Mouse (Mus musculus) kidney, postnatal 4 days (tissue): Measurements from ENCODE around the gene Nr1i3.
"Not testable (repeated sequence)": the region's sequence is repeated elsewhere in the genome, so short reads cannot be mapped to it uniquely, and the experiment has no call there.

Experiments
- DNase-seq, 2 experiments: peaks; one replicate each; pipeline ENCODE4 v3.0.0; 2021; ENCODE audit warnings: mixed read lengths in 2 of 2

The Nr1i3 gene

GRCm38 (mm10) chr1:171231844-171232243, 18.1 kb downstream of the Nr1i3 start:
- no peak for DNase-seq

GRCm38 (mm10) chr1:171232348-171232747, 18.6 kb downstream of the Nr1i3 start:
- DNase-seq: no peak

DNA sequence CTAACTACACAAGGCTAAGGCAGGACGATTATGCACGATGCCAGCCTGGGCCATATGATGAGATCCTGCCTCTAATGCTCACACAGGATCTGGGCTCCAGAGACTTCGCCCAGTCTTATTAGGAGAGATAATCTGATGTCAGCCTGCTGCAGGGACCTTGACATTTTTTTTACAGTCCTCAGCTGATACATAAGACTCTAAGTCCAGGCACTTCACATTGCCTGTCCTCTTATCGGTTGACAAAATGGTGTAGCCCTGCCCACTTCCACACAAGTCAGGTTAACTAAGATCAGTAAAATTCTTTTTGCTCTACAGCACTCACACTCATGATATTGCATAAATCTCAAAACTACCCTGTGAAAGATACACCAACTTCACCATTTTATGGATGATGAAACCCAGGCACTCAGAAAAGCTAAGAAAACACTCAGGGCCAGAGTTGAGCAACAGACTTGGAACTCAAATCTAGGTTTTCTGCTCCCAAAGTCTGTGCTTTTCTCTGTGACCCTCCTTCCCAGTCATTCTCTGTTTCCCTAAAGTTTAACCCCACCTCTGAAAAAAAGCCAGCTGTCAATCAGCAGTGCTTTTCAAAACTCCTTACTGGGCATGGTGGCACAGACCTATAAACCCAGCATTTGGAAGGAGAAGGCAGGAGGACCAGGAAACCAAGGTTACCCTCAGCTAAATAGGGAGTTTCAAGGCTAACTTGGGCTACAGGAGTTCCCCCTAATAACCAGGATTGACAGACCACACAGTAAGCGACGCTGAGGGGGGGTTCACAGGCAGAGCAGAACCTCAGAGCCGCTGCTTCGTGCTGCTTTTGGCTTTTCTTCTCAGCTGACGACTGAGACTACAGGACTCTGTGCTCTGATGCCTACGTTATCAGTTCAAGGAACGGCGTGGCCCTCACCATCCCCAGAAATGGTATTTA, 19.3 kb downstream of the Nr1i3 start:
- no peak for DNase-seq

DNA sequence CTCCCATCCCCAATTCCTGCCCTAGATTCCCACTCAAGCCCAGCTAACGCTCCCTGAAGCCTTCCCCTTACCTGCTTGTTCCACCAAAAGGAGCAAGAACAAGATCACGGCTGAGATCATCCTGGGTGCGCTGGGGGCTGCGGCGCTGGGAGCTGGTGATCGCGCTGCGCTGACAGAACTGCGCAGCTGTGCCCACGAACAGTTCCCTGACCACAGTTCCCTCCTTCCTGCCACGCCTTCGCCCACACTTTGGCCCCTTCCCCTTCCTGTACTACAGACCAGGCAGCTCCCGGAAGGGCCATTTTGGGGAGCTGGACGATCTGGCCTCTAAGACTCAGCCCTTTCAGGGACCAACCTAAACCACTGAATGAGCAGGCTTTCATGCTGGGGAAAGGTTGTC, 20.4 kb downstream of the Nr1i3 start, which contains the start of gene Fcer1g:
Gene Fcer1g, minus strand, starts transcription at position 240 of the 400 bp plus-strand sequence.
- DNase-seq: no peak

DNA sequence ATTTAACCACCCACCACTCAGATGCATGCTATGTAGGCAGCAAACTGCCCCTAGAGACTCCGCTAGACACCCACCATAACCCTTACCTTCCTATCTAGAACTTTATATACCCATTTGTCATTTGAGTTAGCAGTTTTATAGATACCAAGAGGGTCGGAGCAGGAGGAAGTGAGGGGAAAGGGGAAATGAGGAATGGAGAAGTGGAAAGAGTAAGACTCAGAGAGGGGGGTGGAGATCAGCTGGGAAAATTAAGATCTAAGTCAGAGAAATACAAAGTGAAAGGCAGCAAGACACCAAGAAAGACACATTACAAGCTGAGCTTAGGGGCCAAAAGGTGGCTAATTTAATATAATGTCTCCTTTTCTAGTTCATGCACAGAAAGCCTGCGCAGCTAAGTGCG, 20.8 kb downstream of the Nr1i3 start:
- DNase-seq: no peak

DNA sequence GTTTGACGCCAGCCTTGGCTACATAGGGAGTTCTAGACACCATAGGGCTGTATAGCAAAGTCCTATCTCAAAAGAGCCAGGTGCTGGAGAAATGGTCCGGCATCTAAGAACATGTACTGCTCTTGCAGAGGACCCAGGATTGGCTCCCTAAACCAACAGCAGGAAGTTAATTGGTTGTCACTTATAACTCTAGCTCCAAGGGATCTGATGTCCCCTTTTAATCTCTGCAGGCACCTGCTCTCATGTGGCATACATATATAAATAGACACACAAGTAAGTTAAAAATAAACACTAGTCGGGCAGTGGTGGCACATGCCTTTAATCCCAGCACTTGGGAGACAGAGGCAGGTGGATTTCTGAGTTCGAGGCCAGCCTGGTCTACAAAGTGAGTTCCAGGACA, 22.0 kb downstream of the Nr1i3 start:
- DNase-seq: no peak

DNA sequence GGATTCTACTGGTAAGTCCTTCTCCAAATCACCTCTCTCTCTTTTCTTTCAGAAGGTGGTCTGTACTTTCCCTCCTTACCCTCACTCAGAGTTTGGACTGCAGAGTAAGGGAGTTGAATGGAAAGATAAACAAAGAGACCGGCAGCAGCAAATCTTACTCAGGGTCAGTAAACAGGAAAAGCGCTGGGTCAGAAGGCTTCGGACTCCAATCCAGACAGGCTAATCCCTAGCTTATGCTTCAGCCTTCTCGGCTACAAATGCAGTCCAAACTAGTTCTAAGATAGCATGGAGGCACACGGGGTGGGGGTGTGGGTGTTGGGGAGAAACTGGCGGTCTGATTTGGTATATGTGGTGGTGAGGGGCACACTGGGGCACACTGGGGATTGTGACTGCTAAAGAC, 23.7 kb downstream of the Nr1i3 start:
- DNase-seq: no peak

- DNase-seq: peak; percentile 78 to 85
These were observed 24.7 kb downstream of the Nr1i3 start for GRCm38 (mm10) chr1:171238463-171238862.

GRCm38 (mm10) chr1:171239992-171240744, 26.4 kb downstream of the Nr1i3 start:
- DNase-seq: peak; percentile 57 to 64

- no peak for DNase-seq
These were observed 27.1 kb downstream of the Nr1i3 start for GRCm38 (mm10) chr1:171240911-171241310.

GRCm38 (mm10) chr1:171241952-171242351, 28.2 kb downstream of the Nr1i3 start:
- not testable (repeated sequence) for DNase-seq

GRCm38 (mm10) chr1:171245353-171245752, 31.6 kb downstream of the Nr1i3 start:
- DNase-seq: no peak

GRCm38 (mm10) chr1:171246709-171247452, 33.1 kb downstream of the Nr1i3 start:
- DNase-seq: peak; percentile 98

- DNase-seq: no peak
These were observed 33.7 kb downstream of the Nr1i3 start for GRCm38 (mm10) chr1:171247453-171247841.

DNA sequence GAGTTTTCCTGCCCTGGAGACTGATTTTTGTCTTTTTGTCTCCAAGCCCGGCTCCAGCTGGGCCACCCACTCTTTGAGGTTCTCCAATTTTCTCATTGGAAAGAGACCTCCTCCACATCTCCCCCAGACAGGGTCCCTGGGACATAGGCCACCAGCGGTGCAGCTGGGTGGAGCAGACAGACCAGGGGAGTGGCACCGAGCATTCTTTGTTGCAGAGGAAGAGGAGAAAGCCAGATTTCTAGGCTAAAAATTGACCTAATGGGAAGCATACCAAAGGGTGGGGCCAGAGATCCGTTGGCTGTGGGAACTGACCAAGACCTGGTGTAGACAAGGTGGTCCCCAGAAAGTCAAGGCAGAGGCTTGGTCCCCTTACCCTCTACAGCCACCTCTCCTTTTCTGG, 34.1 kb downstream of the Nr1i3 start:
- peak in 1 of 2 experiments; percentile 51 for DNase-seq

GRCm38 (mm10) chr1:171248386-171249226, 34.8 kb downstream of the Nr1i3 start:
- no peak for DNase-seq

DNA sequence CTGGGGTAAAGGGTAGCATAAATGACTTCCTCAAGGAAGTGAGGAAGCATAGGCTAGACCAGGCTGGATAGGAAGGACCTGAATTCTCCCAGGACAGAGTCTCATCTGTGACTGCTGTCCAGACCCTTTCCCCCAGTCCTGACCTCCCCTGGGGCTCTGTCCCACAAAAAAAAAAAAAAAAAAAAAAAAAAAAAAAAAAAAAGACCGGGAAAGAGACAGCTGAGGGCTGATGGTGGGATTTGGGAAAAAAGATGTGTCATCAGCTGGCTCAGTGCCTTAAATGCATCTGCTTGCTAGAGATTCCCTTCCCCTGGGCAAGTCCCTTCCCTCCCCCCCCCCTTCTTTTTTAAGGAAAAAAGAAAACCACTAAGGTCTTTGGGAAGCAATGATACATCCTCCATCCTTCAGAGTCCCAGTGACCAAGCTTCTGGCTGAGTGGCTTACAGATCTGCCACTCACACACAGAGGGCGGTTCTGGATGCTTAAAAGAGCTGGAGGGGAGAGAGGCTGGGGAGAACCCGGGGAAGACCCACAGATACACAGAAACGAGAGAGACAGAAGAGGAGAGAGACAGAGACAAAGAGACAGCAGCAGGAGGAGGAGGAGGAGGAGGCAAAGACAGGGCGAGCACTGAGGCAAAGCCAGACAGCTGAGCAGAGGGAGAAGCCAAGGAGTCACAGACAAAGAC, 36.3 kb downstream of the Nr1i3 start, which contains the start of gene Adamts4:
Gene Adamts4, plus strand, starts transcription at position 509 of the 688 bp plus-strand sequence.
- peak; percentile 77 to 82 for DNase-seq

- peak; percentile 55 to 65 for DNase-seq
These were observed 37.2 kb downstream of the Nr1i3 start, which contains the start of gene Ndufs2 for GRCm38 (mm10) chr1:171250680-171251593. Gene Ndufs2 (minus strand): TSS chr1:171251388.

DNA sequence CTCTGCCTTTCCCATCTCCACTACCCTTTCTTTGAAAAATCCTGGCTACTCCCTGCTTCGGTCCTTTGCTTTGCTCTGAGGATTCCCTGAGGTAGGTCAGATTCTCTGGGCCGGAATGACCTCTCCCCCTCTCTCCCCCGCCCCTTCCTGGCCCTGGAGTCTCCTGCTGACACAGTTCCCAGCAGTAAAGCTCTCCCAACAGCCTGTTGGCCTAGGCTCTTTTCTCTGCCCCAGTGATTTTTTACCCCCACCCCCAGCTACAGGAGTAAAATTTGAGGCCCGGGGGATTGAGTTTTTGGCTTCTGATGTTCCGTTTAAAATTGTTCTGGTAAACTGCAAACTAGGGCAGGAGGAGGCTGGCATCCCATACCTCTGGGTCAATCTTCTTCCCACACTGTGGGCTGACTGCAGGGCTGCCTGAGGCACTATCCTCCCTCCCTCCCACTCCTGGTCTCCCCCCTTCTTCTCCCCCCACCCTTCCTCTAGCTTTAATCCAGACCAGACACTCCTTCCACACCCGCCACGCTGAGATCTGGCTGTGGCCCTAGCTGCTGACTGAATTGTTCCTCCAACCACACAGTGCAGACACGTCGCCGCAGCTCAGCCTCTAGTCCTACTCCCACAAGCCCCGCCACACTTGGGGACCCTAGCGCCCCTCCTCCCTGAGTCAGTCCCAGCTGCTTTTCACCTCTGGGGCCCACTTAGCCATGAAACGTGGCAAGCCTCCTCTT, 38.0 kb downstream of the Nr1i3 start:
- DNase-seq: peak; percentile 70 to 79
